Mouse (Mus musculus): Measurements from ENCODE around the gene Ccni. TPM values are rescaled to one million over a fixed set of nuclear protein-coding genes. Genes with fewer than 3 reads are reported as not detected.

Gene Ccni
- polyA plus RNA-seq, 2 experiments, result 83.6 to 129 TPM

DNA sequence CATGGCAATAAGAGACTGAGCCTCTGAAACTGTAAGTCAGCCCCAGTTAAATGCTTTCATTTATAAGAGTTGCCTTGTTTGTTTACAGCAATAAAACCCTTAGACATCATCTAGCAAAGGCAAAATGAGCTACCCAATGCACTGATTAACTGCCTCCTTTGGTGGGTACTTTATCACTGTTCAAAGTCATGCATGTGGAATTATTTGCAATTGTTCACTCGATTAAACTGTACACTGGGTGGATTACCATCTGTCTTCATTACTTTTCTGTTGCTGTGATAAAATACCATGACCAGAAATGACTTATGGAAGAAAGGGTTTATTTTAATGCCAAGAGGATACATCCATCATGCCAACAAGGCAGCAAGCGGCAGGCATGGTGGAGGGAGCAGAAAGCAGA lies 39.0 kb upstream of the Ccni start:
- H3K4me3 ChIP-seq (replicated peaks; ENCODE audit: low read length), result no peak overlapping the region
- no peaks in the 10 kb centered on the region for H3K36me3 ChIP-seq (ENCODE audit: control insufficient read depth, insufficient read depth, low read length)
- 91% methylated on average over 2 of the region's 2 CpGs for WGBS
- H3K9me3 ChIP-seq (ENCODE audit: control insufficient read depth, low read length), result no peaks in the 10 kb centered on the region
- TF ChIP-seq POLR2A (IDR thresholded peaks at IDR 0.05; ENCODE audit: borderline replicate concordance, extremely low read depth, insufficient read depth, insufficient read length), result no peak
- no peak overlapping the region for H3K4me2 ChIP-seq (replicated peaks; ENCODE audit: low read depth, low read length, severe bottlenecking)
- no peak overlapping the region for H3K9ac ChIP-seq (ENCODE audit: low read depth, low read length, severe bottlenecking)
- DNase-seq (ENCODE audit: low spot score) (no peak), ATAC-seq (ENCODE audit: low FRiP score, low read depth) (no peak)
- no peaks in the 10 kb centered on the region for H3K4me1 ChIP-seq (ENCODE audit: control insufficient read depth, insufficient read depth, low read length)
- no peak overlapping the region for H3K27ac ChIP-seq (replicated peaks; ENCODE audit: low read depth, low read length)
- H3K27me3 ChIP-seq (ENCODE audit: control insufficient read depth, insufficient read depth, low read length), result no peaks in the 10 kb centered on the region

- Histone ChIP-seq H3K27ac (replicated peaks; ENCODE audit: low read depth, low read length) (no peak overlapping the region), H3K4me3 (replicated peaks; ENCODE audit: low read length) (no peak overlapping the region), H3K27me3 (ENCODE audit: control insufficient read depth, insufficient read depth, low read length) (no peaks in the 10 kb centered on the region), H3K9ac (ENCODE audit: low read depth, low read length, severe bottlenecking) (no peak overlapping the region), H3K36me3 (ENCODE audit: control insufficient read depth, insufficient read depth, low read length) (no peaks in the 10 kb centered on the region), H3K4me1 (ENCODE audit: control insufficient read depth, insufficient read depth, low read length) (no peaks in the 10 kb centered on the region), H3K4me2 (replicated peaks; ENCODE audit: low read depth, low read length, severe bottlenecking) (no peak overlapping the region), H3K9me3 (ENCODE audit: control insufficient read depth, low read length) (no peaks in the 10 kb centered on the region)
- TF ChIP-seq POLR2A (IDR thresholded peaks at IDR 0.05; ENCODE audit: borderline replicate concordance, extremely low read depth, insufficient read depth, insufficient read length), result no peak
- 76% methylated on average over 8 of the region's 8 CpGs for WGBS
- ATAC-seq (ENCODE audit: low FRiP score, low read depth) (no peak), DNase-seq (ENCODE audit: low spot score) (no peak)
These were observed 33.6 kb upstream of the Ccni start for GRCm38 (mm10) chr5:93239590-93240544.

DNA sequence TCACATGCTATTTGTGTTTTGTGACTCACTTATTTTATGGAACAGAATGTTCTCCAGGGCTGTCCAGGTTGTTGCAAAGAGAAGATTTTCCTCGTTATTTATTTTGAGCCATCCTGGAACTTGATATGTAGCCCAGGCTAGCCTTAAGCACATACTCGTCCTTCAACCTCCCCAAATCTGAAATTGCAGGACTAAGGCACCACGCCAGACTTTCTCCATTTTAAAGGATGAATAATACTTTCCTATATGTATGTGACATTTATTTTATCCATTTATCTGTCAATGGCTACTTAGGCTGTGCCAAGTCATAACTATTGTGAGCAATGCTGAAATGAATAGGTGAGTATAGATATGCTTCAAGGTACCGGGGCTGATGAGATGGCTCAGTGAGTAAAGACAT lies 30.2 kb upstream of the Ccni start:
- Histone ChIP-seq H3K9ac (ENCODE audit: low read depth, low read length, severe bottlenecking) (no peak overlapping the region), H3K4me2 (replicated peaks; ENCODE audit: low read depth, low read length, severe bottlenecking) (no peak overlapping the region), H3K4me1 (ENCODE audit: control insufficient read depth, insufficient read depth, low read length) (no peaks in the 10 kb centered on the region), H3K36me3 (ENCODE audit: control insufficient read depth, insufficient read depth, low read length) (no peaks in the 10 kb centered on the region), H3K27me3 (ENCODE audit: control insufficient read depth, insufficient read depth, low read length) (no peaks in the 10 kb centered on the region), H3K4me3 (replicated peaks; ENCODE audit: low read length) (no peak overlapping the region), H3K9me3 (ENCODE audit: control insufficient read depth, low read length) (no peaks in the 10 kb centered on the region), H3K27ac (replicated peaks; ENCODE audit: low read depth, low read length) (no peak overlapping the region)
- no peak for DNase-seq (ENCODE audit: low spot score)
- no peak for TF ChIP-seq POLR2A (IDR thresholded peaks at IDR 0.05; ENCODE audit: borderline replicate concordance, extremely low read depth, insufficient read depth, insufficient read length)
- no peak for ATAC-seq (ENCODE audit: low FRiP score, low read depth)
- 81% methylated on average over 4 of the region's 4 CpGs for WGBS

- ATAC-seq (ENCODE audit: low FRiP score, low read depth) (no peak), DNase-seq (ENCODE audit: low spot score) (no peak)
- no peak overlapping the region for H3K4me2 ChIP-seq (replicated peaks; ENCODE audit: low read depth, low read length, severe bottlenecking)
- H3K9ac ChIP-seq (ENCODE audit: low read depth, low read length, severe bottlenecking), result no peak overlapping the region
- H3K4me3 ChIP-seq (replicated peaks; ENCODE audit: low read length), result no peak overlapping the region
- no peaks in the 10 kb centered on the region for H3K9me3 ChIP-seq (ENCODE audit: control insufficient read depth, low read length)
- H3K36me3 ChIP-seq (ENCODE audit: control insufficient read depth, insufficient read depth, low read length), result no peaks in the 10 kb centered on the region
- no peak overlapping the region for H3K27ac ChIP-seq (replicated peaks; ENCODE audit: low read depth, low read length)
- H3K27me3 ChIP-seq (ENCODE audit: control insufficient read depth, insufficient read depth, low read length), result no peaks in the 10 kb centered on the region
- TF ChIP-seq POLR2A (IDR thresholded peaks at IDR 0.05; ENCODE audit: borderline replicate concordance, extremely low read depth, insufficient read depth, insufficient read length), result no peak
- no peaks in the 10 kb centered on the region for H3K4me1 ChIP-seq (ENCODE audit: control insufficient read depth, insufficient read depth, low read length)
- WGBS, result 87% methylated on average over 3 of the region's 3 CpGs
These were observed 29.6 kb upstream of the Ccni start for GRCm38 (mm10) chr5:93235888-93236287.

DNA sequence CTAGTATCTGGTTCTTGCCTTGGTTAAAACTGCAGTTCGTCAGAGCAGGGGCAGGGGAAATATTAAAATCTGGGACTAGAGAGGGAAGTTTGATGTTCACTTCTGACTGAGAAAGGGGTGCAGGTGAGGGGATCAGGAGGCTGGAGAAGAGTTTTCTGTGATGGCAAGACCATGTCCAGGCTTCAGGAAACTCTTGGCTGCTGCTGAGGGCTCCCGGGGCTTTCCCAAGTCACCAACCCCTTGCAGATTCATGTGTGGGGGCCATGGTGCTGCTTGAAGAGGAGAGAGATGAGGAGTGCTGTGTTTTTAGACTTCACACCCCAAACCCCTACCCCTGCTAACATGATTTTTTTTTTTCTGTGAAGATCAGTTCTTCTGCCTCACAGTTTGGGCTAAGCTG lies 28.3 kb upstream of the Ccni start:
- Histone ChIP-seq H3K9me3 (ENCODE audit: control insufficient read depth, low read length) (no peaks in the 10 kb centered on the region), H3K4me2 (replicated peaks; ENCODE audit: low read depth, low read length, severe bottlenecking) (no peak overlapping the region), H3K4me3 (replicated peaks; ENCODE audit: low read length) (no peak overlapping the region), H3K9ac (ENCODE audit: low read depth, low read length, severe bottlenecking) (no peak overlapping the region), H3K4me1 (ENCODE audit: control insufficient read depth, insufficient read depth, low read length) (no peaks in the 10 kb centered on the region), H3K27ac (replicated peaks; ENCODE audit: low read depth, low read length) (no peak overlapping the region), H3K36me3 (ENCODE audit: control insufficient read depth, insufficient read depth, low read length) (no peaks in the 10 kb centered on the region), H3K27me3 (ENCODE audit: control insufficient read depth, insufficient read depth, low read length) (no peaks in the 10 kb centered on the region)
- TF ChIP-seq POLR2A (IDR thresholded peaks at IDR 0.05; ENCODE audit: borderline replicate concordance, extremely low read depth, insufficient read depth, insufficient read length), result no peak
- no peak for ATAC-seq (ENCODE audit: low FRiP score, low read depth)
- WGBS, result 67% methylated on average over 2 of the region's 2 CpGs
- DNase-seq (ENCODE audit: low spot score), result no peak

Data from limb, embryonic 14.5 days (tissue).